Mouse (Mus musculus) neural tube, embryonic 11.5 days (tissue): ENCODE data around the gene Cntd1. TPM values are rescaled to one million over a fixed set of nuclear protein-coding genes. Genes with fewer than 3 reads are reported as not detected.

ENCODE experiments used
- ATAC-seq: fragments of 200-750 bp; cut with Nextera tagmentation; 2 replicates; pipeline ENCODE4 v1.8.0; 2017; ENCODE audit warnings: moderate number of reproducible peaks, mild to moderate bottlenecking, moderate TSS enrichment, moderate library complexity; ENCODE audit not compliant: insufficient read depth, low FRiP score, low TSS enrichment
- DNase-seq: peaks from one replicate; pipeline ENCODE4 v3.0.0-alpha.2; 2015; ENCODE audit warnings: low spot score
- H3K27ac ChIP-seq: fragments of 300-500 bp; sonication (generic); 2 replicates; pipeline ENCODE4 v1.5.1; 2014; ENCODE audit warnings: low read depth, mild to moderate bottlenecking, low read length
- H3K27me3 ChIP-seq: fragments of 300-500 bp; sonication (generic); 2 replicates; pipeline ENCODE4 v1.6.1; 2014; ENCODE audit warnings: mild to moderate bottlenecking, low read length, mixed read lengths; ENCODE audit not compliant: control insufficient read depth, insufficient read depth
- H3K36me3 ChIP-seq: fragments of 300-500 bp; sonication (generic); 2 replicates; pipeline ENCODE4 v1.6.1; 2014; ENCODE audit warnings: mild to moderate bottlenecking, low read length, moderate library complexity, mixed read lengths; ENCODE audit not compliant: control insufficient read depth, insufficient read depth
- H3K4me1 ChIP-seq: fragments of 300-500 bp; sonication (generic); 2 replicates; pipeline ENCODE4 v1.6.1; 2014; ENCODE audit warnings: low read length, mixed read lengths; ENCODE audit not compliant: control insufficient read depth, insufficient read depth
- H3K4me2 ChIP-seq: fragments of 300-500 bp; sonication (generic); 2 replicates; pipeline ENCODE4 v1.6.1; 2014; ENCODE audit warnings: low read depth, mild to moderate bottlenecking, moderate library complexity
- H3K4me3 ChIP-seq: fragments of 300-500 bp; sonication (generic); 2 replicates; pipeline ENCODE4 v1.5.1; 2014; ENCODE audit warnings: low read depth, low read length
- H3K9ac ChIP-seq: fragments of 300-500 bp; sonication (generic); 2 replicates; pipeline ENCODE4 v1.6.1; 2014; ENCODE audit warnings: mild to moderate bottlenecking, low read length
- H3K9me3 ChIP-seq: fragments of 300-500 bp; sonication (generic); 2 replicates; pipeline ENCODE4 v1.6.1; 2016; ENCODE audit warnings: low read length; ENCODE audit not compliant: control insufficient read depth
- WGBS: fragments of 180-500 bp; shearing (Covaris S2); extraction: QIAGEN DNeasy Blood & Tissue Kit; methylation state at CpG from one replicate; pipeline ENCODE4 v1.1.7; 2014; 5-methylcytosine and 5-hydroxymethylcytosine counted together
- polyA plus RNA-seq: library from polyadenylated mRNA; unstranded; fragments of >200 nt; fragmentation: Nextera tagmentation; extraction: Ambion mirVana; gene quantifications from 2 replicates; pipeline ENCODE4 v1.2.1, GENCODE M21; 2014

The Cntd1 gene
- 1.6 and 2.5 TPM in 2 replicates for polyA plus RNA-seq

DNA sequence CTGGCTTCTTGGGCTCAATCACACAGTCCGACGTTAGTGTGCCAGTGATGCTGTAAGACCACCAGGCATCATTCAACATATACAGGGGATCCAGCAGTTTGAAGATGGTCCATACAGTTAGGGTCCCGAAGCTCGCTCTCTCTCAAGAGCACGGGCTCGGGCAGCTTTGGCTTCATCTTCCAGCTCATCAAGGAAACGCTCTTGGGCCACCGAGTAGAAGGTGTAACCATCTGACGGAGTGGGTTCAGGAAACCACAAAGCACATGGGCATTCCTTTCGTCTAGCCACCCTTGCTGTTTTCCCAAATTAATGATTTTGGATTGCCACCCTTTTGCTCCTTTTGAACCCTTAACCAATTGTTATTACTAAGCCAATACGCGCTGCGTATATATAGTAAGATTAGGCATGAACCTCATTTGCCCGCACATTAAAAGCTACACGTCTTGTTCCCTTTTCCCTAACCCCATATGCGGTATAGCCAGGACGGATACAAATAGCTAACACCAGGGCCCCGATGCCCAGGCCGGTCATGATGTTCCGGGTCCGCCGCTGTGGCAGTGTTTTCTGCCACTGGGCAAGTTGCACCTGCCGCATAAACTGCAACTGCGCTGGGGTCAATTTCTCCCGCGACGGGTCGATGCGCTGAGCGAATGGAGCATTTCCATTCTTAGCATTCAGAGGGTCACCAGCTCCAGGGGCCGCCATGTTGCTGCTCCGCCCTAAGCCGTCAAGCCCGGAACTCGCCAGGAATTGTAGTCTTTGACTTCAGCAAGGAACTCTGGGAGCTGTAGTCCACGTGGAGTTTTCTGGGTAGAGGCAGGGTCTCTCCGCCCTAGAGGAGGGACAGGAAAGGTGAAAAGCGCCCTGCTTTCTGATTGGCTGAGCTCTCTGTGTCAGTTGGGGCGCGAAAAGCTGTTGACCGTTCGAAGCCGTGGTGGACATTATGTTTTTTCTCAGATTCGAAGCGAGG lies at the start of gene Cntd1, which contains the start of gene Coa3:
TSS of gene Cntd1 (plus strand) at position 790 of the 970 bp plus-strand sequence.
TSS of gene Coa3 (minus strand) at position 892 of the 970 bp plus-strand sequence.
- peak; percentile 85 for DNase-seq
- peak; percentile 95 for ATAC-seq
- Histone ChIP-seq H3K4me3 (peak within 1 kb of the TSS; percentile 77), H3K36me3 (no peaks in the 10 kb centered on the region), H3K9me3 (no peaks in the 10 kb centered on the region), H3K27ac (no peak within 1 kb of the TSS; the same call in 1 of the 2 replicates), H3K4me2 (peak within 1 kb of the TSS; percentile 92), H3K4me1 (peaks cover 12% of the 10 kb centered on the region), H3K27me3 (no peaks in the 10 kb centered on the region), H3K9ac (peak within 1 kb of the TSS; percentile 77)
- WGBS, result 12% methylated on average over 45 of the region's 45 CpGs

DNA sequence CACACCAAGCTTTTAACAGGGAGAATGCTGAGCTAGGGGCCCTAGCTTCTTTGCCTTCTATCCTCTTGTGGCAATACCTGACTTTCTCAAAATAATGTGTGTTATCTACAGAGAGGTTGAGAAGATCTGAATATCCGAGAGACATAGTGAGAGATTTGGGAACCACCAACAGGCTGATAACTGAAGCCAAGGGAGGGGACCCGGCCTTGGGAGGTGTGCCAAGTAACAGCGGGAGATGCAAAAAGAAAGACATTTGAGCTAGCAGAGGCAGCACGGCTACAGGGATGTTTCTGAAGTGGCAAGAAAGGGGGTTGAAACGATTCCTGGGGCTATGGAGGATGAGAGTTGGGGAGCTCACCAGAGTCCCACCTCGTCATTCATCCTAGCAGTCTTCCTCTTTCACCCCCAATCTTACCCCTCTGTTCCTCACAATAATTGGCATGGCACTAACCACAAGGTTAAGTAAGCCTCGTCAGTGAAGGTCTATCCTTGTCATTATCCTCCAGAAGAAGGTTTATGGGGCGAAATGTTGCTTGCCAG lies 49.4 kb upstream of the Cntd1 start:
- H3K36me3 ChIP-seq, result no peaks in the 10 kb centered on the region
- no peak overlapping the region for H3K27ac ChIP-seq
- H3K9me3 ChIP-seq, result no peaks in the 10 kb centered on the region
- WGBS, result 30% methylated on average over 8 of the region's 8 CpGs
- no peaks in the 10 kb centered on the region for H3K27me3 ChIP-seq
- H3K4me3 ChIP-seq, result no peak overlapping the region
- DNase-seq, result no peak
- no peak for ATAC-seq
- no peak overlapping the region for H3K9ac ChIP-seq
- no peak overlapping the region for H3K4me2 ChIP-seq
- peaks cover 10% of the 10 kb centered on the region for H3K4me1 ChIP-seq

DNA sequence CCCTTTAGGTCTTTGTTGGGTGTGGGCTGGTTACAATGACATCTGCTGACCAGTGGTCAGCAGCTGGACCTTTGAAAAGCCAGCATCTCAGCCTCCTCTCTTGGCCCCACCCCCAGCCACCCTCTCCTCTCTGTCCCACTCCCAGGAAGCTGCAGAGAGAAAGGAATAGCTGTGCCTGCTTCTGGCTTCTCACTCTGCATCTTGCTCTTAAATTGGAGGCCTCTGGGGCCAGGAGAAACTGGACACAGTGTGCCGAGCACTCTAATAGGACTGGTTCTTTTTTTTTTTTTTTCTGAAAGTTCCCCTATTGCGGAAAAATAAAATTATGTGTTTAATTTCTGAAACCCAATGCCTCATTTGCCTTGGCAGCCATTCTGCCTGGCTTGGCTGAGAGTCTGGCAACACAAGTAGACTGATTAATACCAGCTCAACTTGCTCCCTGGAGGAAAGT lies 48.7 kb upstream of the Cntd1 start:
- H3K9me3 ChIP-seq, result no peaks in the 10 kb centered on the region
- no peak for ATAC-seq
- no peaks in the 10 kb centered on the region for H3K36me3 ChIP-seq
- 0 out of 2 replicates have a peak overlapping the region, but pooled peaks have one; percentile 11 for H3K27ac ChIP-seq
- peaks cover 10% of the 10 kb centered on the region for H3K4me1 ChIP-seq
- no peaks in the 10 kb centered on the region for H3K27me3 ChIP-seq
- DNase-seq, result no peak
- no peak overlapping the region for H3K4me3 ChIP-seq
- WGBS, result 24% methylated on average over 2 of the region's 2 CpGs
- no peak overlapping the region for H3K9ac ChIP-seq
- no peak overlapping the region; the same call in 1 of the 2 replicates for H3K4me2 ChIP-seq

DNA sequence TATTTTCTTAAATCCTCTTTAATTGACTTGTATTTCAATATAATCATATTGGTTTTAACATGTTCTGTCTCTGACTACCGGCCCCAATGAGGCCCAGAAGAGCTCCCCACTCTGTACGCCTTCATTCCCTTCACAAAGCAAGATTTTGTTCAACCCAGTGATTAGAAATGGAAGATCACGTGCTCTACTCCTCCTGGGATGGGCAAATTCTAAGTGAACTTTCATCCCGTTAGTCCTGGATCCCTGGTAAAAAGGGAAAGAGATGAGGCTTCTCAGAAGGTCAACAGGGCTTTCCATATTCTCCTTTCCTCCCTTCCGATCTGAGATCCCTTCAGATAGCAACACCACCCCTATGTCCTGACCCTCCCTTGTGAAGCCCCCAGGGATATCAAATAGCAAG lies 48.3 kb upstream of the Cntd1 start:
- no peak for ATAC-seq
- peak overlapping the region; percentile 4; the same call in 1 of the 2 replicates for H3K4me2 ChIP-seq
- no peak for DNase-seq
- H3K9me3 ChIP-seq, result no peaks in the 10 kb centered on the region
- no peaks in the 10 kb centered on the region for H3K36me3 ChIP-seq
- no peak overlapping the region for H3K4me3 ChIP-seq
- H3K9ac ChIP-seq, result no peak overlapping the region; the same call in 1 of the 2 replicates
- WGBS, result 25% methylated on average over 5 of the region's 5 CpGs
- peak overlapping the region; percentile 11; the same call in 1 of the 2 replicates for H3K27ac ChIP-seq
- H3K27me3 ChIP-seq, result no peaks in the 10 kb centered on the region
- H3K4me1 ChIP-seq, result peaks cover 10% of the 10 kb centered on the region

DNA sequence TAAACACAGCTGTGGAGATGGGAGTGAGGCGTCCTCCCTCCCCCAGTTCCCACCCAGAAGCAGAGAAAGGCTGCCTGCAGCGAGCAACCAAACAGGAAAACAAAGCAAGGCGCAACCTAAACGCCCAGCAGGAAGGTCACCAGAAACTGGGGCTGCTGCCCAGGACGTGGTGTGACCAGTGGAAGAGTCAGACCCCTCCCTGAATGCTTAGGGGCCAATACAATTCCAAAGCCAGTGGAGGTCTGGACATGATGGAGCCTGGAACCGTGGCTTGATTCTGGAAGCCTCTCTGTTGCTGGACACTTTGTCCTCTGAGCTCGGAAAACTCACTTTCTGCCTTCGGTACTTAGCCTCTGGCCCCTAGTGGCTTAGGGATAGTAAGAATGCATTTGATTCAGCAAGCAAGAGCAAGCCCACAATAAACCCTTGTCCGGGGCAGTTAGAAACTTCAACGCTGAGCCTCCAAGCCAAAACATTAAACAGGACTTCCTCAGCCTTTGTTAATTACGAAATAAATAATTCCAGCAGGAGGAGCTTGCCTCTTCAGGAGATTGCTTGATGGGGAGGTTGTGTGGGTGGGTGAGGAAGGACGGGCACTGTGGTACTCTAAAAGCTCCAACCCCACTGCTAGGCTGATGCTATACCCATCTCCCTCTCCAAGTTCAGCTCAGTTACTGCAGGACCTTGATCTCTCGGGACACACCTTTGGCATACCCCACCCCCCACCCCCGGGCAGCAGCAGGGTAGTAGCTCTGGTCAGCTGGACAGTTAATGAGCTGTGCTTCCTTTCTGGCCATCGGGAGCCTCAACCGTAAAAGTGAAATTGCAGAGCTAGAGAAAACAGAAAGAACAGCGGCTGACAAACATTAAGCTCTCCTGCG lies 47.6 kb upstream of the Cntd1 start:
- H3K27me3 ChIP-seq, result no peaks in the 10 kb centered on the region
- peak overlapping the region; percentile 11 for H3K27ac ChIP-seq
- ATAC-seq, result no peak
- DNase-seq, result peak; percentile 32
- H3K9me3 ChIP-seq, result no peaks in the 10 kb centered on the region
- peaks cover 10% of the 10 kb centered on the region for H3K4me1 ChIP-seq
- no peaks in the 10 kb centered on the region for H3K36me3 ChIP-seq
- peak overlapping the region; percentile 18 for H3K4me2 ChIP-seq
- H3K4me3 ChIP-seq, result no peak overlapping the region
- peak overlapping the region; percentile 22; the same call in 1 of the 2 replicates for H3K9ac ChIP-seq
- WGBS, result 8% methylated on average over 18 of the region's 18 CpGs

DNA sequence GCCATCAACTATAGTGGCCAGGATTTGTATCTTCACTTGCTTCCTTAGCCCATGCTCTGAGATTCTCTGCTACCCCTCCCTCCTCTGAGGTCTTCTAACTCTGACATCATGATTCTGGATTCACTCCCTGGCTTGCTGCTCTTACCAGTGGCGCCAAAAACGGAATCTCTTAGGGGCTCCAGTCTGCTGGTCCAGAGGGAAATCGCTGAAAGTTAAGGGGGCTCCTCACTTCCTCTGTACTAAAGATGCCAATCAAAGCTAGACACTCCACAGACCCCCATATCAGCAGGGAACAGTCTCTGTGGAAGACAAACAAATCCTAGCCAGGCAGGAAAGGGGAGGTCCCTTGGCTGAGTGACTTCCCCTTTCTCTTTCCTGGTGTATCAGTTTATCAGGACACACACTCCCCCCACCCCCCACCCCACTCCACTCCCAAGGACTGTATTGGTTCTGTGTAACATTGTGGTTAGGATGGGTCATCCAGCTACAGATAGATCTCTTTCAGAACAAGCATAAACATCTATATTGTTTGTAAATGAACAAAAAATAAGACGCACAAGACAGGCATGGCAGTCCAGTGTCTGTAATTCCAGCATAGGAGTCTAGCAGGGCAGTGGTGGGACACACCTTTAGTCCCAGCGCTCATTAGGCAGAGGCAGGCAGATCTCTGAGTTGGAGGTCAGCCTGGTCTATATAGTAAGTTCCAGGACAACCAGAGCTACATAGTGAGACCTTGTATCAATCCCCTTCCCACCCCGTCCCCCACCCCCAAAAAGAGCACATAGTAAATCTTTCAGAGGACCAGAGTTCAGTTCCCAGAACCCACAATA lies 46.6 kb upstream of the Cntd1 start:
- H3K9me3 ChIP-seq, result no peaks in the 10 kb centered on the region
- 59% methylated on average over 6 of the region's 6 CpGs for WGBS
- no peak for ATAC-seq
- H3K36me3 ChIP-seq, result no peaks in the 10 kb centered on the region
- peaks cover 10% of the 10 kb centered on the region for H3K4me1 ChIP-seq
- no peak overlapping the region for H3K4me3 ChIP-seq
- no peaks in the 10 kb centered on the region for H3K27me3 ChIP-seq
- peak overlapping the region; percentile 11; the same call in 1 of the 2 replicates for H3K27ac ChIP-seq
- H3K4me2 ChIP-seq, result peak overlapping the region; percentile 18; the same call in 1 of the 2 replicates
- H3K9ac ChIP-seq, result no peak overlapping the region
- DNase-seq, result peak; percentile 23

DNA sequence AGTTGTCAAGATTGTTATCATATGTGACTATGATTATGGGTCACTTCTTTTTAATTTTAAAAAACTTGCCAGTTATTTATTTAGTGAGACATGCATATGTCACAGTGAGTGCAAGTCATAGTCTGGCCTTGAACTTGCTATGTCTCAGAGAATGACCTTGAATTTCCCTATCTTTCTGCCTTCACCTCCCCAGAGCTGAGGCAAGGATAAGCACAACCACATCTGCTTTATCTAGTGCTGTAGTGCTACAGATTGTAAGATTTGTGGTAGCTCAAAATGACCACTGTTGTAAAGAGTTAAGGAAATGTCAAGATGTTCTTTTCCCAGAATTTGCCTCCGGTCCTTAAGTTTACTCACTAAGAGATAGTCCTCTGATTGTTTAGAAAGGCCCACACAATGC lies 45.6 kb upstream of the Cntd1 start:
- no peak overlapping the region for H3K9ac ChIP-seq
- H3K4me1 ChIP-seq, result peaks cover 10% of the 10 kb centered on the region
- ATAC-seq, result no peak
- no peaks in the 10 kb centered on the region for H3K36me3 ChIP-seq
- no peak overlapping the region for H3K4me3 ChIP-seq
- DNase-seq, result no peak
- H3K27ac ChIP-seq, result no peak overlapping the region
- WGBS, result 86% methylated on average over 1 of the region's 1 CpGs
- H3K9me3 ChIP-seq, result no peaks in the 10 kb centered on the region
- H3K27me3 ChIP-seq, result no peaks in the 10 kb centered on the region
- no peak overlapping the region for H3K4me2 ChIP-seq
